Mouse (Mus musculus) spleen, adult 12 weeks (tissue): ENCODE measurements around the gene Ubald2.
"Not testable (repeated sequence)": the region's sequence is repeated elsewhere in the genome, so short reads cannot be mapped to it uniquely, and the experiment has no call there.

ENCODE experiments used
- DNase-seq: peaks from one replicate; pipeline ENCODE4 v3.0.0; 2022; ENCODE audit warnings: low spot score

Ubald2 gene

DNA sequence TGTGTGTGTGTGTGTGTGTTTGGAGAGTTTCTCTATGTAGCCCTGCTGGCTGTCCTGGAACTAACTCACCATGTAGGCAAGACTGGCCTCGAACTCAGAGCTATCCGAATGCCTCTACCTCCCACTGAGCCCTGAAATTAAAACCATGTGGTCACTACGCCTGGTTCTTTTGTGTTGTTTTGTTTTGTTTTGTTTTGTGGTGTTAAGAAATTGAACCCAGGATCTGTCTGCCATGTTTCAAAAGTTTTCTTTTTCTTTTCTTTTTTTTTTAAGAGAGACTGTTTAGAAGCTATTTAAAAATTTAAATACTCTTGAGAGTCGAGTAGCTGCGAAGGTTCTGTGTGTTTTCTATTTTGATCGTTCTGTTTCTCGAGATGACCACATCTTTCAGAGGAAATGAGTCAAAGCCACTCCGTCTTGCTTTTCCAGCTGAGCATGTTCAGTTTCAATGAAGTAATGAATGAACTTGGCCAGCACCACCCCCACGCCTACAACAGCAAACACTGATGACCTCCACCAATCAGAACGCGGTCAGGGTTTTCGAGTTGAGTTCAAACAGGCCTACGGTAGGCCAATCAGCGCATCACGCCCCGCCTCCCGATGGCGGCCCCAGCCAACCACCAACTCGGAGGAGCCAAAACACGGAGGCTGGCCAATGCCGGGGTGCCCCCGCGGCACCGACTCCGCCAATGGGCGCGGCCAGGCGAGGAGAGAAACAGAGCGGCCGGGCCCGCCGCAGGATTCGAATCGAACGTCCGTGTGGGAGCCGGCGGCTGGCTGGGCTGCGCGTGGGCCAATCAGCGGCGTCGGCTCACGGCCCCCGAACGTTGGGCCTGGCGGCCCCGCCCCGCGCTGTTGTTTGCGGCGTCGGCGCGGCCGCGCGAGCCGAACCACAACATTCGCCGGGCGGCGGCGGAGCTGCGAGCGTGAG, at the start of gene Ubald2:
Gene Ubald2, plus strand, starts transcription at position 739 of the 931 bp plus-strand sequence.
- DNase-seq, result peak; percentile 98

- no peak for DNase-seq
These were observed 49.7 kb upstream of the Ubald2 start for GRCm38 (mm10) chr11:116384171-116384570.

GRCm38 (mm10) chr11:116385999-116386398, 47.9 kb upstream of the Ubald2 start:
- no peak for DNase-seq

DNA sequence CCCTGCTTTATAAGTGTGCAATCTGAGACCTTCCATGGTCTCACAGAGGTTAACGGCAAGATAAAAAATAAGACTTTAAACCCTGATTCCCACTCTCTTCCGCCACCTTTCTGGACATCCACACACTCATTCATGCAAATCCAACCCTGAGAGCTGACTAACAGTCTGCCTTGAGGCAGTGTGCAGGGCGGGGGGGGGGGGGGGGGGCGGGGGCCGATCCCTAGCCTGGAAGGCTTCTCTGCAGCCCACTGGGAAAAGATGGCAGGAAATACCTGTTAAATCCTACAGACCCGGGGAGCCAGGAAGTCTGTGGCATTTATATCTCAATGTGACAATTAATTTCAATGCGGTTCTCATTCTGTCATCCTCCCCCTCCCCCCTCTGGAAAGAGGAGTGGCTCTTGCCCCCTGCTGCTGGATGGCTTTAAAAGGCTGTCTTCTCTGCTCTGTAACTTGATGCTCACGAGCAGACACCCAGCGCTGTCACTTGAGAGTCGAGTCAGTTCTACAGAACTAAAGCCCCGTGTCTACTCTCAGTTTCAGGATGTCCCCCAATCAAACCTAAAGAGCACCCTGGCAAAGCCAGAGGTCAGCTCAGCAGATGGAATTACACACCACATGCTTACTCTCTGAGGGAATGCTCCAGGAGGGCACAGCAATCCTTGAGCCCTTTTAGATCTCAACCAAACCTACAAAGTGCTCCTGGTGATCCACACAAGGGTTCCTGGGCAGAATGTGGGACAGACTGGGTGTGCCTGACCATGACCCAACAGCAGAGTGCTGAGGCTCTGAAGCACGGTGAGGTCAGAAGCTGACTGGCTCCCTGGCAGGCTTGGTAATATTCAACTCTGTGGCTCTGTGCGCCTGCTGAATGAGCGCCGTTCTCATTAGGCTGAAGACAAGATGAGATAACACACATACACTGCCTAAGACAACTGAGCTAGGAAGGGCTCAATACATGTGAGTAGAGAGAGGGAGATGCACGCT, 46.5 kb upstream of the Ubald2 start:
- DNase-seq, result no peak

DNA sequence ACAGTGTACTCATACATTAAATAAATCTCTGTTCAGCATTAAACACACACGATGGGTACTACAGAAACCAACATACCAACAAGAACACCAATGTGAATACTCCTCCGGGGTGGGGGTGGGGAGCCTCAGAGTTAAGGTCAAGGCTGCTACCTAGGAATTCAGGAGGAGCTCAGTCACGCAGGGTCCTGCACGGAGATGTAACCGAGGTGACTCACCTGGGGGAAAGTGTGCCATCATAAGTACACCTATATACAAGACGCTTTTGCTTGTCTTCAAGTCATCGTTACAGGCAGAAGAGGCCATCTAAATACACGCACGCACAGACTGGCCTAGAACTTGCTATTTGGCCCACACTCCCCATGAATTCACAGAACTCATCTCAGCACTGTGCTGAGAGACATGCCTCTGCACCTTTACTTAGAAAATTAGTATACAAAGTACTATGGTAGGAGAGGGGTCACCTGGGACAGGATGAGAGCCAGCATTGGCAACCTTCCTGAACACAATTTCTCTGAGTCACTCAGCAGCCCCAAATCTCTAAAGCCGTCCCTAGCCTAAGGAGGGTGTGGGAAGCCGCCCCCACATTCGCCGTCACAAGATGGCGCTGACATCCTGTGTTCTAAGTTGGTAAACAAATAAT, 44.9 kb upstream of the Ubald2 start:
- DNase-seq, result no peak

- DNase-seq, result no peak
These were observed 39.1 kb upstream of the Ubald2 start for GRCm38 (mm10) chr11:116394769-116395168.

GRCm38 (mm10) chr11:116396276-116396933, 37.5 kb upstream of the Ubald2 start:
- no peak for DNase-seq

DNA sequence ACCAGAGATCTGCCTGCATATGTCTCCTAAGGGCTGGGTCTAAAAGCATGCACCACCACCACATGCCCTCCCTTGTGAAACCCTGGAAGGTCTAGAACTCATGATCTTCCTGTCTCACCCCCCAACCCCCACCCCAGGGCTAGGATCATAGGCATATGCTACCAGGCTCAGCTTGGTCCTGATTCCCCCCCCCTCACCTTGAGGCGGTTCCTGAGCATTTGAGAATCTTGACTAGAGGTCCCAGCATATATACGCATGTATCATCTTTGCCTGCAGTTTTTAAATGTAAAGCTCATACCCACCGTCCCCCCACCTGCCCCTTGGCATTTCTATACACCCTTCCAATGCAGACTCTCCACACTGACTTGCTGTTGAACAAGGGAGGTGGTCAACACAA, 37.0 kb upstream of the Ubald2 start:
- DNase-seq, result no peak

DNA sequence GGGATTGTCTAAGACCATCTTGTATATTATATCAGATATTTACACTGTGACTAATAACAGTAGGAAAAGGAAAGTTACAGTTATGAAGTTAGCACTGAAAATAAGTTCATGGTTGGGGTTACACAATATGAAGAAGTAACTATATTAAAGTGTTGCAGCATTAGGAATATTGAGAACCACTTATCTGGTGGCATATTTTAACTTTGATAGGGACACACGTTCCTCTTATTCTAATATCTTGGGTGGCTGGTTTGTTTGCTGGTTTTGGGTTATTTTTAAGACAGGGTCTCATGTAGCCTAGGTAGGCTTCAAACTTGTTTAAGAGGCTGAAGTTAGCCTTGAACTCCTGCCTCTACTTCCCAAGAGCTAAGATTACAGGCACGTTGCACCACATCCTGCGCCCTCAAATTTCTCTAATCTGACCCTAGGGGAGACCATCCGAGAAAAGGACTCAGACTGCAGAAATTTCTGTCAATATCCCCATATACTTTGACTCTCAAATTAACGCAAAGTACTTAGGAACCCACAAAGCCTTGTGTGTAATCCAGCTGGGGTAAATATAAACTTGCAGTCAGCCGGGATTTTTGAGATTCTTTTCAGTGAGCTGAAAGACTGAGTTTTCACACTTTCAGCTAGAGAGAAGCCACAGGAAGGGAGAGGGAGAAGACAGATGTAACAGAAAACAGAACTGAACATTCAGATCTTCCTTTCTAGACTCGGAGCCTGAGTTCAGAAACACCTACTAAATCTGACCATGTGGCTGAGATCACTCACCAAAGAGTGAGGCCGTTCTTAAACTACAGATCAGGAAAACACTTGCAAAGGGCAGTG, 36.2 kb upstream of the Ubald2 start:
- DNase-seq, result no peak

DNA sequence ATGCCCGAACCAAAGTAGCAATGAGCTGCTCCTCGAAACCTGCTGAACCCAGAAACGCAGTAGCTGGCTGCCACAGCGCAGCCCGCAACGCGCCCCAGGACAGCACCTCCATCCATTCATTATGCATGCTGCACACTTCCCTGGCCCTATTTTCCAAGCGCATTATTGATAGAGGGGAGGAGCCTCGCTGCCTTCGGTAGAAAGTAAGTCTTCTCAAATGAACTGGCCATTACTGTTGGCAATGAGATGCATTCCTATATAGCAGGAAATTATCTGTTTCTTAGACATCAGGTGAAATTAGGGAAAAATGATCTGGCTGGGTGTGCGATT, 35.6 kb upstream of the Ubald2 start:
- no peak for DNase-seq

DNA sequence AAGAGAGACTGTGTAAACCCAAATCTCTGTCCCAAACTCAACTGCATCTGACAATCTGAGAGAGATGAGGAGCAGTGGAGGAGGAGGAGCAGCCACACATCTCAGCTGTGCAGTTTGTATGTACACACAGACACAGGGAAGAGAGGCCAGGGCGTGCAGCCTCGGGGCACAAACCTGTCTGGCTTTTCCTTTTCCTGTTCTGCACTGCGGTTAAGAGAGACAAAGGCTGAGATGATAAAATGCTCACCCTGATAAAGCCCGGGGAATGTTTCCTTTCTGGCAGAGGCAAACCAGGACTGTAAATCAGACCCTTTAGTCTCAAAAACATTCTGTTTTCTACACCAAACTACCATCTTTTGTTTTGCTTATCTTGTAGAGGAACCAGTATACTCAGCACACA, 33.3 kb upstream of the Ubald2 start:
- no peak for DNase-seq

GRCm38 (mm10) chr11:116405601-116406000, 28.3 kb upstream of the Ubald2 start:
- no peak for DNase-seq

DNA sequence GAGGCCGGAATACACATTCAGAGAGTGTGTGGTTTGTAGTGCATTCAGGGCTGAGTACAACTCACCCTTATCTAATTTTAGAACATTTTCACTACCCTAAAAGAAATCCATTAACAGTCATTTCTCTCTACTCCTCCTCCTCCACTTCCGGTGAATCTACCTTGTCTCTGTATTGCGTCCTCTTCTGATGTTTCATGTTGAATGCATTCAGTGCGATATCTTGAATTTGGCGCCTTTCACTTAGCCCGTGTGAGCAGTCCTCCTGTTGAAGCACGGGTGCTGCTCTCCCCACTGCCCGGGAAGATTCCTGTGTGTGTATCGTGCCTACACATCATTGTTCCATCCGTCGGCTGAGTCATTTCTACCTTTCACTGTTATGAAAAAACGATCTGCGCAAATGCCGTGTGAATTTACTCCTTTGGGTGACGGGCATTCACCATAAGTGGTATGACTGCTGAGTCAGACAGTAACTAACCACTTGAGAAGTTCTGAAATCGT, 27.6 kb upstream of the Ubald2 start:
- no peak for DNase-seq

- DNase-seq, result no peak
These were observed 24.9 kb upstream of the Ubald2 start for GRCm38 (mm10) chr11:116409008-116409407.

DNA sequence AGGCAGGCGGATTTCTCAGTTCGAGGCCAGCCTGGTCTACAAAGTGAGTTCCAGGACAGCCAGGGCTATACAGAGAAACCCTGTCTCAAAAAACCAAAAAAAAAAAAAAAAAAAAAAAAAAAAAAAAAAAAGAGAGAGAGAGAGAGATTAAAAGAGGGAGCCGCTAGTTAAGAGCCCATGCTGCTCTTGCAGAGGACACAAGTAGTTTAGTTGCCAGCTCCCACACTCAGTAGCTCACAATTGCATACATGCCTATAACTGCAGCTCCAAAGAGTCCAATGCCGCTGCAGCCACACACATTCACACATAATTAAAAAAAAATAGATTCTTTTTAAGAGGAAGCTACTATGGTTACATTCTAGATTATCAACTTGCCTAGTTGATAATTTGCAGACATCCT, 23.5 kb upstream of the Ubald2 start:
- DNase-seq, result not testable (repeated sequence)

DNA sequence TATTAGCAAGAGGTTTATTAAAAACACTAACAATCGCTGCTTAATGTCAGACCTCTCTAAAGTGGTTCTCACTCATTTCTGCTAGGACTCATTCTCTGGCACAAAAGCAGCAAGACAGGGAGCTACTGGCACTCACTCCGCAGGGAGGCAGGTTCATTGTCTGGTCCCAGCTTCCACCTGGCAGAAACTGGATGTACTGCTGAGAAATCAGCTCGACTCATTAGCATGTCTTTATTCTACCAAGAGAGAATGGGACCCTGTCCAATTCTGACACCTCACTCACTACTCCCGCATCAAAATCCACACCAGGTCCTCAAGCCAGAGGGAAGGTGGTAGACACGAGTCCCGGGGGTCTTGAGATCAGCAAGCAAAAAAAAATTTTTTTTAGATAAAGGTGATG, 22.3 kb upstream of the Ubald2 start:
- DNase-seq, result no peak

GRCm38 (mm10) chr11:116412028-116412827, 21.7 kb upstream of the Ubald2 start:
- no peak for DNase-seq

DNA sequence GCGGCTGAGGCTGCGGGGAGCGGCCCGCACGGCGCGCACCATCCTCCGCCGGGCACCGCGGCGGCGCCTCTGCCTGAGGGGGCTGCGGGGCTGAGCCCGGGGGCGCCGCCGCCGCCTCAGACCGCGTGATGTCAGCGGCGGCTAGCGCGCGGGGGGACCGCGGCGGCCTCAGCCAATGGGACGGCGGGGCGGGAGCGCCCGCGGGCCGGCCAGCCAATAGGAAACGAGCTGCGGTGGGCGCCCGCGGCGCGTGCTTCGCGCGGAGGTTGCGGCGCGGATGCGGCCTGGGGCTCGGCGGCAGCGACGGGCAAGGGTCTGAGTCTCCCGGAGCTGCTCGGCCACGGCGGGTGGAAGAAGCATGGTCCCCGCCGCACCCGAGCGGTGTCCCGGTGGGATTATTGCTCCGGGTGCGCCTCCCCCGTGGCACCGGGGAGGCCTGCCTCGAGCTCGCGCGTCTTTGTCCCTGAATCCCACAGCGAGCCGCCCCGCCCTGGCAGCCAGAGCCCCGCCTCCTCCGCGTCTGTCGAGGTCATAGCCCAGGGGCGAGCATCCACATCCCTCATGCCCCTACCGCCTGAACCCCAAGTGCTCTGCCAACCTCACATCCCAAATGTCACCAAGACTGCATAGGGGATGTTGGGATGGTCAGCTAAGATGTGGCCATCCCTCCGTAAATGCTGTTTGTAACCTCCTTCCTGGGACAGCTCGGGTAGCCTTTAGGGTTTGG, 20.8 kb upstream of the Ubald2 start, which contains the start of gene Rnf157:
Gene Rnf157, minus strand, starts transcription at position 129 of the 727 bp plus-strand sequence.
- DNase-seq, result peak; percentile 59

DNA sequence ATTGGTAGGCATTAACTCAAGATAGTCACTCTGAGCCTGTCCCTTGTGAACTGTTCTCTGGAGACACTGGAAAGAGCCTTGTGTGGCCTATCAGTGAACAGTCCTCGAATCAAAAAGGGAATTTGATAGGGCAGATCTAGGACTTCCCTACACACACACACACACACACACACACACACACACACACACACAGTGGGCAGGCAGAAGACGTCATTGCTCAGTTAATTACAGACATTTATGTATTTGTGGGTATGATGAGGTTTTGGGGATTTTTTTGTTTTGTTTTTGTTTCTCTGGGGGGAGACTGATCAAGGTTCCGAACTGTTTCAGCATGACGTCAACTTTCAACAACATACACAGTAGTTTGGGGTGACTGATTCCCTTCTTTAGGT, 20.3 kb upstream of the Ubald2 start:
- no peak for DNase-seq
